12 mouse cellular contexts compared by ENCODE assay signal in the genomic region with DNA sequence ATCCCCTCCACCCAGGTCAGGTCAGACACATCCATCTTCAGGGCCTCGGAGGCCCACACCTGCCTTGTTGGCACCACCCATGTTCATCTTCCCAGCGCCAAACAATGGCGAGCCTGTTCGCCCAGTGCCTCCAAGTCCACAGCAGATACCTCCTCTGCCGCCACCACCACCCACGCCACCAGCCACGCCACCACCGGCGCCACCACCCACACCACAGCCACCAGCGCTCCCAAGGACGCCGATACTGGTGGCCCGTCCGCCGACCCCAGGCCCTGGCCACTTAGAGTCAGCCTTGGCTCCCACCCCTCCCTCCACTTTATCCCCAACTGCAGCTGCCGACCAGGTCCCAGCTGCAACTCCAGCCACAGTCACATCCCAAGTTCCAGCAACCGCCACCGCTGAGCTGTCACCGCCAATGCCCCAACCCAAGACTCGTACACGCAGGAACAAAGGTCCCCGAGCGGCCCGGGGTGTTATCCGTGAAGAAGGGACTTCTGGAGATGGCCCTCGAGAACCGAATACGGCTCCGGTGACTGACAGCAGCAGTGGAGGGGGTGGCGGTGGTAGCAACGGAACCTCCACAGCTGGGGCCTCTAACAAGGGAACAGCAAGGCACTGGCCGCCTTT. TPM values are rescaled to one million over a fixed set of nuclear protein-coding genes. Genes with fewer than 3 reads are reported as not detected.
DNase-seq lines count a peak whose midpoint lies in the region; ATAC-seq lines count a peak whose summit lies in the region.
"Had no signal": no experiment of that assay in that cellular context is flagged by ENCODE, and none has a peak within 500 bp of the region (broad histone marks: within the 10 kb centered on the region; RNA-seq: fewer than 3 reads in every experiment).

No protein-coding gene starts in this region.

- no peak overlapping the region for H3K9ac ChIP-seq in heart, embryonic 12.5 days
- no peak overlapping the region for H3K9ac ChIP-seq in midbrain, embryonic 11.5 days (ENCODE audit: low read length)
- no peak overlapping the region for H3K9ac ChIP-seq in midbrain, embryonic 15.5 days
- no peak overlapping the region for H3K9ac ChIP-seq in embryonic facial prominence, embryonic 13.5 days
- H3K9ac ChIP-seq in neural tube, embryonic 12.5 days = no peak overlapping the region
- H3K9ac ChIP-seq: stomach, embryonic 15.5 days had no signal

- H3K4me1 ChIP-seq in heart, embryonic 12.5 days (replicated peaks) = peaks cover 38% of the 10 kb centered on the region
- peaks cover 39% of the 10 kb centered on the region for H3K4me1 ChIP-seq in midbrain, embryonic 11.5 days (ENCODE audit: control insufficient read depth, insufficient read depth, low read length)
- peaks cover 37% of the 10 kb centered on the region for H3K4me1 ChIP-seq in midbrain, embryonic 15.5 days
- H3K4me1 ChIP-seq in embryonic facial prominence, embryonic 13.5 days = peaks cover 41% of the 10 kb centered on the region
- peaks cover 47% of the 10 kb centered on the region for H3K4me1 ChIP-seq in neural tube, embryonic 12.5 days

- 0 out of 2 replicates have a peak overlapping the region, but pooled peaks have one; percentile 89 for H3K4me2 ChIP-seq in heart, embryonic 12.5 days
- no peak overlapping the region for H3K4me2 ChIP-seq in midbrain, embryonic 11.5 days
- H3K4me2 ChIP-seq in midbrain, embryonic 15.5 days = no peak overlapping the region
- H3K4me2 ChIP-seq in embryonic facial prominence, embryonic 13.5 days = peak overlapping the region; percentile 88; the same call in 1 of the 2 replicates
- peak overlapping the region; percentile 68 for H3K4me2 ChIP-seq in neural tube, embryonic 12.5 days (replicated peaks)

- WGBS in heart, embryonic 12.5 days = 30% methylated on average over 32 of the region's 32 CpGs
- 20% methylated on average over 32 of the region's 32 CpGs for WGBS in midbrain, embryonic 11.5 days
- 35% methylated on average over 32 of the region's 32 CpGs for WGBS in midbrain, embryonic 15.5 days
- WGBS in embryonic facial prominence, embryonic 13.5 days = 36% methylated on average over 32 of the region's 32 CpGs
- 33% methylated on average over 32 of the region's 32 CpGs for WGBS in neural tube, embryonic 12.5 days

- no peak for DNase-seq in heart, adult 18-20 months
- peak; percentile 88 for DNase-seq in midbrain, embryonic 11.5 days (ENCODE audit: low spot score, missing footprints)
- DNase-seq in frontal cortex, postnatal 10 days (ENCODE audit: low spot score in 2 of 2) = no peak
- DNase-seq: right cerebral cortex, postnatal 25 days had no signal

- H3K27me3 ChIP-seq in heart, embryonic 12.5 days (replicated peaks) = peaks cover 54% of the 10 kb centered on the region
- H3K27me3 ChIP-seq in midbrain, embryonic 11.5 days (ENCODE audit: control insufficient read depth, insufficient read depth, low read length) = peaks cover 34% of the 10 kb centered on the region
- peaks cover 49% of the 10 kb centered on the region for H3K27me3 ChIP-seq in midbrain, embryonic 15.5 days (replicated peaks)
- H3K27me3 ChIP-seq in embryonic facial prominence, embryonic 13.5 days = peaks cover 53% of the 10 kb centered on the region
- peaks cover 48% of the 10 kb centered on the region for H3K27me3 ChIP-seq in neural tube, embryonic 12.5 days (replicated peaks)

- H3K9me3 ChIP-seq in heart, embryonic 12.5 days (replicated peaks) = no peaks in the 10 kb centered on the region
- no peaks in the 10 kb centered on the region for H3K9me3 ChIP-seq in midbrain, embryonic 11.5 days (ENCODE audit: control insufficient read depth, low read length)
- no peaks in the 10 kb centered on the region for H3K9me3 ChIP-seq in midbrain, embryonic 15.5 days
- H3K9me3 ChIP-seq in embryonic facial prominence, embryonic 13.5 days = no peaks in the 10 kb centered on the region
- no peaks in the 10 kb centered on the region for H3K9me3 ChIP-seq in neural tube, embryonic 12.5 days
- H3K9me3 ChIP-seq: stomach, embryonic 15.5 days had no signal

- ATAC-seq in heart, embryonic 12.5 days (ENCODE audit: insufficient number of reproducible peaks, low FRiP score) = no peak
- ATAC-seq in midbrain, embryonic 11.5 days (ENCODE audit: low FRiP score) = no peak
- no peak for ATAC-seq in midbrain, embryonic 15.5 days (replicated peaks)
- ATAC-seq in embryonic facial prominence, embryonic 13.5 days (ENCODE audit: insufficient number of reproducible peaks, insufficient read depth, low FRiP score, low TSS enrichment, low read depth) = no peak
- ATAC-seq in neural tube, embryonic 12.5 days (ENCODE audit: low FRiP score, low read depth) = no peak
- ATAC-seq: lung, postnatal 0 days had no signal

- 0 out of 2 replicates have a peak overlapping the region, but pooled peaks have one; percentile 67 for H3K4me3 ChIP-seq in heart, embryonic 12.5 days
- H3K4me3 ChIP-seq in midbrain, embryonic 11.5 days (ENCODE audit: low read depth, low read length) = no peak overlapping the region
- H3K4me3 ChIP-seq in midbrain, embryonic 15.5 days = no peak overlapping the region
- peak overlapping the region; percentile 68; the same call in 1 of the 2 replicates for H3K4me3 ChIP-seq in embryonic facial prominence, embryonic 13.5 days
- H3K4me3 ChIP-seq in neural tube, embryonic 12.5 days = no peak overlapping the region
- H3K4me3 ChIP-seq: left cerebral cortex, adult 2 months had no signal

- peaks cover 42% of the 10 kb centered on the region for H3K36me3 ChIP-seq in heart, embryonic 12.5 days
- peaks cover 22% of the 10 kb centered on the region for H3K36me3 ChIP-seq in midbrain, embryonic 11.5 days (ENCODE audit: control insufficient read depth, insufficient read depth, low read length)
- H3K36me3 ChIP-seq in midbrain, embryonic 15.5 days (replicated peaks) = peaks cover 25% of the 10 kb centered on the region
- peaks cover 46% of the 10 kb centered on the region for H3K36me3 ChIP-seq in embryonic facial prominence, embryonic 13.5 days
- H3K36me3 ChIP-seq in neural tube, embryonic 12.5 days = peaks cover 43% of the 10 kb centered on the region

- no peak overlapping the region for H3K27ac ChIP-seq in heart, embryonic 12.5 days (ENCODE audit: poor library complexity, severe bottlenecking)
- no peak overlapping the region for H3K27ac ChIP-seq in midbrain, embryonic 11.5 days (ENCODE audit: low read depth, low read length)
- H3K27ac ChIP-seq in midbrain, embryonic 15.5 days = no peak overlapping the region
- no peak overlapping the region for H3K27ac ChIP-seq in embryonic facial prominence, embryonic 13.5 days
- H3K27ac ChIP-seq in neural tube, embryonic 12.5 days = no peak overlapping the region
- H3K27ac ChIP-seq: kidney, postnatal 0 days; left cerebral cortex, adult 2 months; stomach, embryonic 15.5 days had no signal

RNA-seq across cellular contexts. Expression of gene Spred3, which starts 2.3 kb away (rescaled TPM):
- 1.6 and 2.1 TPM in 2 replicates for polyA plus RNA-seq in heart, embryonic 12.5 days (2016; fragmentation: Nextera tagmentation; extraction: Ambion mirVana)
- under 1 TPM; 0.60 to 0.77 TPM for total RNA-seq in heart, adult 18-20 months (2021)
- polyA plus RNA-seq in midbrain, embryonic 11.5 days (2014; fragmentation: Nextera tagmentation; extraction: Ambion mirVana) = 4.9 and 5.1 TPM in 2 replicates
- 11.3 and 11.5 TPM in 2 replicates for polyA plus RNA-seq in midbrain, embryonic 15.5 days (2015; fragmentation: Nextera tagmentation; extraction: Ambion mirVana)
- 4.5 and 4.9 TPM in 2 replicates for polyA plus RNA-seq in embryonic facial prominence, embryonic 13.5 days (2015; fragmentation: Nextera tagmentation; extraction: Ambion mirVana)
- polyA plus RNA-seq in neural tube, embryonic 12.5 days (2016; fragmentation: Nextera tagmentation; extraction: Ambion mirVana) = 8.3 and 9.0 TPM in 2 replicates

RNA-seq across cellular contexts. Expression of gene Ggn, which starts 2.5 kb away (rescaled TPM):
- polyA plus RNA-seq in heart, embryonic 12.5 days (2016; fragmentation: Nextera tagmentation; extraction: Ambion mirVana) = 0.21 and 0.41 TPM in 2 replicates
- under 1 TPM; 0.25 to 0.28 TPM for total RNA-seq in heart, adult 18-20 months (2021)
- polyA plus RNA-seq in midbrain, embryonic 11.5 days (2014; fragmentation: Nextera tagmentation; extraction: Ambion mirVana) = 0.60 and 0.63 TPM in 2 replicates
- 0.37 and 1.1 TPM in 2 replicates for polyA plus RNA-seq in midbrain, embryonic 15.5 days (2015; fragmentation: Nextera tagmentation; extraction: Ambion mirVana)
- polyA plus RNA-seq in embryonic facial prominence, embryonic 13.5 days (2015; fragmentation: Nextera tagmentation; extraction: Ambion mirVana) = 0.51 and 1.3 TPM in 2 replicates
- 0.86 and 0.95 TPM in 2 replicates for polyA plus RNA-seq in neural tube, embryonic 12.5 days (2016; fragmentation: Nextera tagmentation; extraction: Ambion mirVana)

RNA-seq across cellular contexts. Expression of gene Psmd8, which starts 8.0 kb away (rescaled TPM):
- 221 and 225 TPM in 2 replicates for polyA plus RNA-seq in heart, embryonic 12.5 days (2016; fragmentation: Nextera tagmentation; extraction: Ambion mirVana)
- 100 to 1,000 TPM; 119 to 124 TPM for total RNA-seq in heart, adult 18-20 months (2021)
- polyA plus RNA-seq in midbrain, embryonic 11.5 days (2014; fragmentation: Nextera tagmentation; extraction: Ambion mirVana) = 322 and 332 TPM in 2 replicates
- 282 and 290 TPM in 2 replicates for polyA plus RNA-seq in midbrain, embryonic 15.5 days (2015; fragmentation: Nextera tagmentation; extraction: Ambion mirVana)
- 252 and 273 TPM in 2 replicates for polyA plus RNA-seq in embryonic facial prominence, embryonic 13.5 days (2015; fragmentation: Nextera tagmentation; extraction: Ambion mirVana)
- polyA plus RNA-seq in neural tube, embryonic 12.5 days (2016; fragmentation: Nextera tagmentation; extraction: Ambion mirVana) = 326 and 327 TPM in 2 replicates

RNA-seq across cellular contexts. Expression of gene Fam98c, which starts 16.5 kb away (rescaled TPM):
- 13.5 TPM in 2 replicates for polyA plus RNA-seq in heart, embryonic 12.5 days (2016; fragmentation: Nextera tagmentation; extraction: Ambion mirVana)
- total RNA-seq in heart, adult 18-20 months (2021) = 10 to 100 TPM; 10.4 to 12.1 TPM
- polyA plus RNA-seq in midbrain, embryonic 11.5 days (2014; fragmentation: Nextera tagmentation; extraction: Ambion mirVana) = 13.6 and 14.8 TPM in 2 replicates
- polyA plus RNA-seq in midbrain, embryonic 15.5 days (2015; fragmentation: Nextera tagmentation; extraction: Ambion mirVana) = 21.8 and 27.9 TPM in 2 replicates
- polyA plus RNA-seq in embryonic facial prominence, embryonic 13.5 days (2015; fragmentation: Nextera tagmentation; extraction: Ambion mirVana) = 16.0 and 17.6 TPM in 2 replicates
- 30.8 and 33.7 TPM in 2 replicates for polyA plus RNA-seq in neural tube, embryonic 12.5 days (2016; fragmentation: Nextera tagmentation; extraction: Ambion mirVana)

RNA-seq across cellular contexts. Expression of gene Rasgrp4, which starts 37.9 kb away (rescaled TPM):
- 0.71 and 0.95 TPM in 2 replicates for polyA plus RNA-seq in heart, embryonic 12.5 days (2016; fragmentation: Nextera tagmentation; extraction: Ambion mirVana)
- 1 to 10 TPM in 1 of 2 experiments, under 1 TPM in 1; 0.92 to 1.1 TPM for total RNA-seq in heart, adult 18-20 months (2021)
- polyA plus RNA-seq in midbrain, embryonic 11.5 days (2014; fragmentation: Nextera tagmentation; extraction: Ambion mirVana) = 0.28 and 0.48 TPM in 2 replicates
- polyA plus RNA-seq in midbrain, embryonic 15.5 days (2015; fragmentation: Nextera tagmentation; extraction: Ambion mirVana) = 0.90 and 0.95 TPM in 2 replicates
- 1.3 and 1.8 TPM in 2 replicates for polyA plus RNA-seq in embryonic facial prominence, embryonic 13.5 days (2015; fragmentation: Nextera tagmentation; extraction: Ambion mirVana)
- polyA plus RNA-seq in neural tube, embryonic 12.5 days (2016; fragmentation: Nextera tagmentation; extraction: Ambion mirVana) = 0.61 and 0.77 TPM in 2 replicates

Comparison
In these comparisons a context has a peak if more than half of its experiments do, and no peak if none do; other contexts are left out.
1. H3K4me2 ChIP-seq: peak in heart, embryonic 12.5 days (single experiment), embryonic facial prominence, embryonic 13.5 days (single experiment) and neural tube, embryonic 12.5 days (single experiment); none in midbrain, embryonic 11.5 days (single experiment) and midbrain, embryonic 15.5 days (single experiment).
2. H3K4me3 ChIP-seq: peak in heart, embryonic 12.5 days (single experiment) and embryonic facial prominence, embryonic 13.5 days (single experiment); none in midbrain, embryonic 11.5 days (single experiment), midbrain, embryonic 15.5 days (single experiment) and neural tube, embryonic 12.5 days (single experiment).